Mouse (Mus musculus) lung, embryonic 14.5 days (tissue): ENCODE results near the gene Ahrr. TPM values are rescaled to one million over a fixed set of nuclear protein-coding genes. Genes with fewer than 3 reads are reported as not detected.

Experiments
- ATAC-seq: fragments of 200-750 bp; cut with Nextera tagmentation; 2 replicates; pipeline ENCODE4 v1.8.0; 2017; ENCODE audit warnings: mild to moderate bottlenecking, moderate TSS enrichment, moderate library complexity; ENCODE audit not compliant: insufficient read depth
- DNase-seq: peaks from one replicate; pipeline ENCODE4 v3.0.0-alpha.2; 2015
- H3K27ac ChIP-seq: fragments of 300-500 bp; sonication (generic); 2 replicates; pipeline ENCODE4 v1.5.1; 2014; ENCODE audit warnings: low read depth, mild to moderate bottlenecking, moderate library complexity
- H3K27me3 ChIP-seq: fragments of 300-500 bp; sonication (generic); 2 replicates; pipeline ENCODE4 v1.6.1; 2014; ENCODE audit warnings: low read length, control low read depth; ENCODE audit not compliant: insufficient read depth
- H3K36me3 ChIP-seq: fragments of 300-500 bp; sonication (generic); 2 replicates; pipeline ENCODE4 v1.6.1; 2014; ENCODE audit warnings: control low read depth; ENCODE audit not compliant: insufficient read depth
- H3K4me1 ChIP-seq: fragments of 300-500 bp; sonication (generic); 2 replicates; pipeline ENCODE4 v1.6.1; 2014; ENCODE audit warnings: antibody characterized with exemption, control low read depth; ENCODE audit not compliant: insufficient read depth
- H3K4me2 ChIP-seq: fragments of 300-500 bp; sonication (generic); 2 replicates; pipeline ENCODE4 v1.6.1; 2014; ENCODE audit warnings: mild to moderate bottlenecking
- H3K4me3 ChIP-seq: fragments of 300-500 bp; sonication (generic); 2 replicates; pipeline ENCODE4 v1.5.1; 2014; ENCODE audit warnings: low read depth, low read length
- H3K9ac ChIP-seq: fragments of 300-500 bp; sonication (generic); 2 replicates; pipeline ENCODE4 v1.6.1; 2014
- H3K9me3 ChIP-seq: fragments of 300-500 bp; sonication (generic); 2 replicates; pipeline ENCODE4 v1.6.1; 2016; ENCODE audit warnings: low read depth, low read length, control low read depth
- CTCF ChIP-seq: IDR thresholded peaks from 2 replicates; pipeline ENCODE4 v1.5.1; 2016; ENCODE audit warnings: antibody characterized with exemption, low read depth
- WGBS: fragments of 180-500 bp; shearing (Covaris S2); extraction: QIAGEN DNeasy Blood & Tissue Kit; methylation state at CpG from one replicate; pipeline ENCODE4 v1.1.7; 2014; 5-methylcytosine and 5-hydroxymethylcytosine counted together
- polyA plus RNA-seq: library from polyadenylated mRNA; unstranded; fragments of >200 nt; fragmentation: Nextera tagmentation; extraction: Ambion mirVana; gene quantifications from 2 replicates; pipeline ENCODE4 v1.2.1, GENCODE M21; 2014

The Ahrr gene
- polyA plus RNA-seq, 1 experiment from 2014 or later = 0.72 TPM

- H3K9ac ChIP-seq = no peak overlapping the region
- no peaks in the 10 kb centered on the region for H3K27me3 ChIP-seq
- peaks cover 62% of the 10 kb centered on the region for H3K36me3 ChIP-seq
- H3K4me3 ChIP-seq = no peak overlapping the region
- no peak overlapping the region for H3K27ac ChIP-seq
- 95% methylated on average over 1 of the region's 1 CpGs for WGBS
- no peak for TF ChIP-seq CTCF
- ATAC-seq (no peak), DNase-seq (no peak)
- no peaks in the 10 kb centered on the region for H3K9me3 ChIP-seq
- no peak overlapping the region for H3K4me2 ChIP-seq
- no peaks in the 10 kb centered on the region for H3K4me1 ChIP-seq
These were observed 13.6 kb upstream of the Ahrr start for GRCm38 (mm10) chr13:74305780-74306179.

GRCm38 (mm10) chr13:74305380-74305779 is 13.2 kb upstream of the Ahrr start:
- DNase-seq (no peak), ATAC-seq (no peak)
- no peaks in the 10 kb centered on the region for H3K9me3 ChIP-seq
- no peak overlapping the region for H3K9ac ChIP-seq
- H3K27me3 ChIP-seq = no peaks in the 10 kb centered on the region
- TF ChIP-seq CTCF = no peak
- peaks cover 58% of the 10 kb centered on the region for H3K36me3 ChIP-seq
- WGBS = 90% methylated on average over 6 of the region's 6 CpGs
- H3K4me2 ChIP-seq = no peak overlapping the region
- no peaks in the 10 kb centered on the region for H3K4me1 ChIP-seq
- H3K4me3 ChIP-seq = no peak overlapping the region
- no peak overlapping the region for H3K27ac ChIP-seq

GRCm38 (mm10) chr13:74302050-74303037 is 10.2 kb upstream of the Ahrr start:
- ATAC-seq = no peak
- no peaks in the 10 kb centered on the region for H3K4me1 ChIP-seq
- DNase-seq = no peak
- no peak overlapping the region for H3K9ac ChIP-seq
- no peak overlapping the region for H3K4me2 ChIP-seq
- H3K27me3 ChIP-seq = no peaks in the 10 kb centered on the region
- 78% methylated on average over 10 of the region's 10 CpGs for WGBS
- TF ChIP-seq CTCF = peak; percentile 39
- no peak overlapping the region for H3K4me3 ChIP-seq
- no peaks in the 10 kb centered on the region for H3K9me3 ChIP-seq
- peaks cover 30% of the 10 kb centered on the region for H3K36me3 ChIP-seq
- no peak overlapping the region for H3K27ac ChIP-seq

DNA sequence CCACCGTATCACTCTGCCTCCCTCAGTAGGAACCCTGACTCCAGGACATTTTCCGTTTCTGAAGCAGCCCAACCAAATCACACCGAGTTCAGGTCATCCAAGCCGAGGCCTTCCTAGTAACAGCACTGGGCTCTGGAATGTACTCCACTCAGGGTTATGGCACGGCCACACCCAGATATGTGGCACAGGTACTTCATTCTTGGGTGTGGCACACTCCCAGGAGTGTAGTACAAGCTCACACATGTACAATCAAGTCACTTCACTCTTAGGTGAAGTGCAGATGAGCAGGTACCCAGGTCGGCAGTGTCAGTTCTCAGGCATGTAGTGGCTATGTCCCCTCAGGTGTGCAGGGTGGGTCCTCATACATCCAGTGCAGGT is 9.5 kb upstream of the Ahrr start:
- Histone ChIP-seq H3K4me3 (no peak overlapping the region), H3K9ac (no peak overlapping the region), H3K27ac (no peak overlapping the region), H3K4me1 (no peaks in the 10 kb centered on the region), H3K36me3 (peaks cover 25% of the 10 kb centered on the region), H3K27me3 (no peaks in the 10 kb centered on the region), H3K4me2 (no peak overlapping the region), H3K9me3 (no peaks in the 10 kb centered on the region)
- 69% methylated on average over 6 of the region's 6 CpGs for WGBS
- no peak for TF ChIP-seq CTCF
- no peak for DNase-seq
- no peak; the same call in none of the 2 replicates for ATAC-seq

DNA sequence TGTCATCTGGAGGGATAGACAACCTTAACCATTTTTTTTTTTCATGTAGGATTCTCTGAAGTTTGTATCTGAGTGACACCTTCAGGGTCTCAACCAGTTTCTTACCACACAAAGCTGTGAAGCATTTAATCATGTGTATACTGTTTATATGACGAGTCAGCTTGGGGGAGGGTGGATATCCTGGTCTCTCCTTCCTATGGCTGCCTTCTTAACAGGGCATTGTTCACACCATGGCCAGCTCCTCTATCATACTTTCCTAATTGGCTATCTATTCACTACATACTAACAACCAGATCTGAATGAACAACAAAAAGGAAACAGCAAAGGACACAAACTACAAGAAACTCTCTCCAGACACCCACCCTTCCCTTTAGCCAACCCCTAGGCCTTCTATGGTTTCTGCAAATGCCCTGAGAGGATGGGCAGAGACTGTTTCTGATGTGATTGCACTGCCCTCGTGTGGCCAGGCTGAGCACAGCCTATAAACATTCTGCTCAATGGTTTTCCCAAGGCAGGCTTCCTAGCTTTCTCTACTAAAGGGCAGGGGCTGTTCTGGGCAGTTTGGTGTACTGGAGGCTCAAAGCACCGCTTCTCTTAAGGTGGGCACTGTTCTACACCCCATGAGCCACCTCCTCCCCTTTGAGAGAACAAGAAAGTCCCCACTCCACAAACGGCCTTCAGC is 8.9 kb upstream of the Ahrr start:
- no peak overlapping the region for H3K9ac ChIP-seq
- 39% methylated on average over 4 of the region's 4 CpGs for WGBS

GRCm38 (mm10) chr13:74296376-74296775 is 4.2 kb upstream of the Ahrr start:
- no peak for ATAC-seq
- Histone ChIP-seq H3K4me2 (no peak overlapping the region), H3K36me3 (no peaks in the 10 kb centered on the region), H3K27ac (no peak overlapping the region), H3K4me3 (no peak overlapping the region), H3K9me3 (no peaks in the 10 kb centered on the region), H3K4me1 (no peaks in the 10 kb centered on the region), H3K9ac (no peak overlapping the region), H3K27me3 (peaks cover 5% of the 10 kb centered on the region; the same call in 1 of the 2 replicates)
- DNase-seq = no peak
- TF ChIP-seq CTCF = no peak
- WGBS = 53% methylated on average over 7 of the region's 7 CpGs

More for the DNA sequence above, 8.9 kb upstream of the Ahrr start:
- Histone ChIP-seq H3K36me3 (peaks cover 25% of the 10 kb centered on the region), H3K27me3 (no peaks in the 10 kb centered on the region), H3K4me3 (no peak overlapping the region), H3K27ac (no peak overlapping the region), H3K4me1 (no peaks in the 10 kb centered on the region), H3K9me3 (no peaks in the 10 kb centered on the region), H3K4me2 (no peak overlapping the region)
- peak; percentile 94 for TF ChIP-seq CTCF
- peak; percentile 81 for ATAC-seq
- DNase-seq = peak; percentile 88

DNA sequence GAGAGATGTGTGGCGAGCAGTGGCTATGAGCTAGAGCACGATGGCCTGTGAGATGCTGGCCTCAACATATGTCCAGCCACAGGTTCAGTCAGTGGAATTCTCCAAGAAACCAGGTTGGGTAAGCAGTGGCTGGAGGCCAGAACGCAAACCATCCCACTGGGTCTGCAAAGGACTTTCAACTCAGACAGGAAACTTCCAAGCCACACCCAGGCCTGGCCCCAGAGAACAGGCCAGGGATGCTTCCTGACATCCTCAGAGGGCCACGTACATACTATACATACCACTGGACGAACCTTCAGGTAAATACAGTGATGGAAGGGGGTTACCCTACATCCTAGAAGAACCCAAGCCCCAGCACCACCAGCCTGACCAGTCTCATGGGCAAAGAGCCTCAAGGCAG is 2.5 kb downstream of the Ahrr start:
- DNase-seq (no peak), ATAC-seq (no peak)
- WGBS = 73% methylated on average over 5 of the region's 5 CpGs
- H3K4me2 ChIP-seq = no peak overlapping the region
- no peak overlapping the region for H3K27ac ChIP-seq
- H3K27me3 ChIP-seq = peaks cover 5% of the 10 kb centered on the region; the same call in 1 of the 2 replicates
- no peaks in the 10 kb centered on the region for H3K36me3 ChIP-seq
- TF ChIP-seq CTCF = no peak
- no peak overlapping the region for H3K4me3 ChIP-seq
- no peaks in the 10 kb centered on the region for H3K4me1 ChIP-seq
- no peaks in the 10 kb centered on the region for H3K9me3 ChIP-seq
- no peak overlapping the region for H3K9ac ChIP-seq
